Mouse (Mus musculus): ENCODE measurements around the gene Metap1. TPM values are rescaled to one million over a fixed set of nuclear protein-coding genes. Genes with fewer than 3 reads are reported as not detected.

Gene Metap1
- total and polyA plus RNA-seq, 2 experiments from 2014 or later, result 49.8 to 50.7 TPM

DNA sequence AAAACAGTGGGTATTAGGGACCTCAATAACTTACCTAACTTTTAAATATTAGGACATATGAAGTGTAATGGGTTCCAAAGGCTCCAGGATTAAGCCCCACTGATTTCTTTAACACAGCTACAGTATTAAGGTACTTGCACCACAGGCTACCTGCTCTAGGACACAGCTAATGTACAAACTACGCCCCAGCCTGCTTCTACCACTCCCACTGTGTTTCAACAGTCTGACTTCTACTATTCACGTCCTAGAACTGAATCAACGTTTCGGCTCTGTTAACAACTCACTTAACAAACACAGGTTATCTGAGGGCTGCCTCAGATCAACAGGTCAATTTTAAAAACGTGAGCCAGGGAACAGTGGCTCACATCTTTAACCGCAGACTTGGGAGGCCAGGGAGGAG, 25.5 kb downstream of the Metap1 start:
- H3K9ac ChIP-seq (replicated peaks; ENCODE audit: low read length, poor library complexity, severe bottlenecking), result no peak overlapping the region
- ATAC-seq (ENCODE audit: low FRiP score), result no peak
- H3K27ac ChIP-seq (ENCODE audit: low read depth, low read length), result no peak overlapping the region
- peaks cover 47% of the 10 kb centered on the region for H3K36me3 ChIP-seq (ENCODE audit: insufficient read depth, low read length)
- H3K9me3 ChIP-seq (ENCODE audit: low read length), result no peaks in the 10 kb centered on the region
- H3K27me3 ChIP-seq (ENCODE audit: insufficient read depth, low read length), result no peaks in the 10 kb centered on the region
- no peak for DNase-seq (ENCODE audit: low spot score)
- H3K4me1 ChIP-seq (ENCODE audit: insufficient read depth, low read length), result no peaks in the 10 kb centered on the region
- WGBS, result 92% methylated on average over 6 of the region's 6 CpGs
- no peak for TF ChIP-seq CTCF (IDR thresholded peaks at IDR 0.05)
- no peak overlapping the region for H3K4me2 ChIP-seq (ENCODE audit: low read depth, low read length, poor library complexity, severe bottlenecking)
- H3K4me3 ChIP-seq (ENCODE audit: low read depth, low read length), result no peak overlapping the region

DNA sequence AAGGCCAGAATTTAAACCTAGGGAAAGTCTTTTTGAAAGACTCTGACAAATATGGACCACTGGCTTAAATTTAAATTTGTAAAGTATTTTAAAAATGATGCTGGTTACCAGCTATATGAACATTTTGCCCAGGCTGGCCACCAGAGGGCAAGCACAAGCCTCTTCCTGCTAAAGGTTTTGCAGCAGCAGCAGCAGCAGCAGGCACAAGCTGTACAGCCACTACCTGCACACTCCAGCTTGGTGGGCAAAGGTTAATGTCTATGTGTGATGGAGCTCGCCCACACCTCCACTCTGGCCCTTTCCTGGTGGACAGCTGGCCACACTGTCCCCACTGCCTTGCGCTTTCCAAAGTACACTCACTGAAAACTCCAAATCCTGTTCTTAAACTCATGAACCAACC, 26.2 kb downstream of the Metap1 start:
- no peaks in the 10 kb centered on the region for H3K27me3 ChIP-seq (ENCODE audit: insufficient read depth, low read length)
- no peak overlapping the region for H3K4me3 ChIP-seq (ENCODE audit: low read depth, low read length)
- 83% methylated on average over 2 of the region's 2 CpGs for WGBS
- peaks cover 43% of the 10 kb centered on the region for H3K36me3 ChIP-seq (ENCODE audit: insufficient read depth, low read length)
- H3K4me1 ChIP-seq (ENCODE audit: insufficient read depth, low read length), result no peaks in the 10 kb centered on the region
- DNase-seq (ENCODE audit: low spot score) (peak; percentile 75), ATAC-seq (ENCODE audit: low FRiP score) (peak; percentile 59; the same call in 1 of the 2 replicates)
- peak; percentile 88 for TF ChIP-seq CTCF (IDR thresholded peaks at IDR 0.05)
- H3K4me2 ChIP-seq (ENCODE audit: low read depth, low read length, poor library complexity, severe bottlenecking), result no peak overlapping the region
- H3K27ac ChIP-seq (ENCODE audit: low read depth, low read length), result no peak overlapping the region
- no peak overlapping the region for H3K9ac ChIP-seq (replicated peaks; ENCODE audit: low read length, poor library complexity, severe bottlenecking)
- no peaks in the 10 kb centered on the region for H3K9me3 ChIP-seq (ENCODE audit: low read length)

DNA sequence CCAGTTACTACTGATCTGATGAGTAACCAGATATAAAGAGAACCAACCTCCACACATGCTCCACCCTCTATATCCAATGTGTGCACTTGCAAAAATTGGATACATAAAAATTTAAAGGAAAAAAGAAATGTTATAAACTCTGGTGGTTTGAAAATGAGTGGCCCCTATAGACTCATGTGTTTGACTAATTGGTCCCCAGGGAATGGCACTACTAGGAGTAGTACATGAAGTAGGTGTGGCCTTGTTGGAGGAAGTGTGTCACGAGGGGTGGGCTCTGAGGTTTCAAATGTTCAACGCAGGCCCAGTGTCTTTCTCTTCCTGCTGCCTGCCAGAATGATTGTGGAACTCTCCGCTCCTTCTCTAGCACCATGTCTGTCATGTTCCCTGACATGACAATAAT, 27.5 kb downstream of the Metap1 start:
- Histone ChIP-seq H3K27me3 (ENCODE audit: insufficient read depth, low read length) (no peaks in the 10 kb centered on the region), H3K9me3 (ENCODE audit: low read length) (no peaks in the 10 kb centered on the region), H3K9ac (replicated peaks; ENCODE audit: low read length, poor library complexity, severe bottlenecking) (no peak overlapping the region), H3K36me3 (ENCODE audit: insufficient read depth, low read length) (peaks cover 44% of the 10 kb centered on the region), H3K4me1 (ENCODE audit: insufficient read depth, low read length) (no peaks in the 10 kb centered on the region), H3K4me3 (ENCODE audit: low read depth, low read length) (no peak overlapping the region), H3K4me2 (ENCODE audit: low read depth, low read length, poor library complexity, severe bottlenecking) (no peak overlapping the region), H3K27ac (ENCODE audit: low read depth, low read length) (no peak overlapping the region)
- WGBS, result 79% methylated on average over 3 of the region's 3 CpGs
- TF ChIP-seq CTCF (IDR thresholded peaks at IDR 0.05), result no peak
- DNase-seq (ENCODE audit: low spot score), result no peak
- no peak for ATAC-seq (ENCODE audit: low FRiP score)

DNA sequence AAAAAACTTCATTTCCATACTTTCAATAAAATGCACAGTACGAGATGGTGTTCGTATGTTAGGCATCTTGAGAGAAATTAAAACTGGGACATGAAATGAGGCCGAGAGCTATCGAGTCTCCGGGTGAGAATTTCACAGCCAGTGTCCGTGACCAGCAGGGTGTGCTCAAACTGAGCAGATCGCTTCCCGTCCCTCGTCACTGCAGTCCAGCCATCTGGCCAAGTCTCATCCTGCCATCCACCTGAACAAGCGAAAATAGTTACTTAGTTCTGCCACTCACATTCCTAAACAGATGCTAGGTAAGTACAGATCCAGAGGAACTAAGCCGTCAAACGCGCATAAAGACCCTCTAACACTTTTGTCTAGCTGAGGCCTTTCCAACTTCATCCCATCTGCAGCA, 29.1 kb downstream of the Metap1 start:
- Histone ChIP-seq H3K27me3 (ENCODE audit: insufficient read depth, low read length) (no peaks in the 10 kb centered on the region), H3K4me3 (ENCODE audit: low read depth, low read length) (no peak overlapping the region), H3K9me3 (ENCODE audit: low read length) (no peaks in the 10 kb centered on the region), H3K36me3 (ENCODE audit: insufficient read depth, low read length) (peaks cover 41% of the 10 kb centered on the region), H3K27ac (ENCODE audit: low read depth, low read length) (no peak overlapping the region), H3K4me1 (ENCODE audit: insufficient read depth, low read length) (no peaks in the 10 kb centered on the region), H3K4me2 (ENCODE audit: low read depth, low read length, poor library complexity, severe bottlenecking) (no peak overlapping the region), H3K9ac (replicated peaks; ENCODE audit: low read length, poor library complexity, severe bottlenecking) (no peak overlapping the region)
- no peak for ATAC-seq (ENCODE audit: low FRiP score)
- WGBS, result 77% methylated on average over 13 of the region's 13 CpGs
- TF ChIP-seq CTCF (IDR thresholded peaks at IDR 0.05), result peak; percentile 59
- peak; percentile 37 for DNase-seq (ENCODE audit: low spot score)

DNA sequence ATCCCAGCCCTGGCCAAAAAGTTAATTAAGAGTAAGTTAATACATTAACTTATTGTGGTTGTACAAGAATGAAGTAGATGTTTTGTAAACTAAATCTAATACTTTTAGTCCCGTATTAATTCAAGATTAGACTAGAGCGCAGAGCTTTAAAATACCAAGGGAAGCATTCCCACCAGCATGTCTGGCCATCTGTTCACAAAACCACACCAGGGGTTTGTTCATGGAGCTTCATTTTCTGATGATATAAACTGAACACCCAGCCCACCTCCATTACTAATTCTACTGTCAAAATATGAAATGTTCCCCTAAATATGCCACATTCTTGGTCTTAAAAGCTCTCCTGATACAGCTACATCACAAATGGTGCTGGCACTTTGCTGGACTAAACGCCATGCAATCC, 30.9 kb downstream of the Metap1 start:
- Histone ChIP-seq H3K4me1 (ENCODE audit: insufficient read depth, low read length) (no peaks in the 10 kb centered on the region), H3K4me2 (ENCODE audit: low read depth, low read length, poor library complexity, severe bottlenecking) (no peak overlapping the region), H3K4me3 (ENCODE audit: low read depth, low read length) (no peak overlapping the region), H3K27me3 (ENCODE audit: insufficient read depth, low read length) (no peaks in the 10 kb centered on the region), H3K9ac (replicated peaks; ENCODE audit: low read length, poor library complexity, severe bottlenecking) (no peak overlapping the region), H3K36me3 (ENCODE audit: insufficient read depth, low read length) (peaks cover 44% of the 10 kb centered on the region), H3K27ac (ENCODE audit: low read depth, low read length) (no peak overlapping the region), H3K9me3 (ENCODE audit: low read length) (no peaks in the 10 kb centered on the region)
- DNase-seq (ENCODE audit: low spot score) (no peak), ATAC-seq (ENCODE audit: low FRiP score) (no peak)
- no peak for TF ChIP-seq CTCF (IDR thresholded peaks at IDR 0.05)
- WGBS, result 95% methylated on average over 3 of the region's 3 CpGs

DNA sequence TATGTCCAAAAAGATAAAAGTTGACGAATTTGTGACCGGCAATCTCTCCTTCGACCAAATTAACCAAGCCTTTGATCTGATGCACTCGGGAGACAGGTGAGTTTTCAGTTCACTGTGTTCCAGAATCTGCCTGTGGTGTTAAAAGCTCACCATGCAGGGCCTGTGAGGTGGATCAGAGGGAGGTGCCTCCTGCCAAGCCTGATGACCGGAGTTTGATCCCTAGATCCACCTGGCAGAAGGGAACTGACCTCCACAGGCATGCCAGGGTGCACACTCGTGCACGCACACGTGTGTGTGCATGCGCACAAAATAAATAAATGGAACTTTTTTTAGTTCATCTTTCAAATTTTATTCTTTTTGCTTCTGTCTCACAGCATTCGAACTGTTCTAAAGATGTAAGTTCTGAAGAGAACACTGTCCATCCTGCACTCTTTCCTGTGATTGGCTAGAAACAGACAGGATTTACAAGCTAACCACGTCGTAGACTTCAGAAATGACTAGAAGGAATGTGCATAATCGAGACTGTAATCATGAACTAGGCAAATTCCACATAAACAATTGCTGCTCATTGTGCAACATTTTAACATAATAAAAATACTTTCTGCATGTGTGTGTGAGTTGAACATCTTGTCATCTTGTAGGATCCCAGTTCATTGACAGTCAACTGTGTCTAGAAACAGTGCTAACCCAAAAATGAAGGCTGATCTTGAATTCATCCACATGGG, 34.4 kb downstream of the Metap1 start:
- H3K9me3 ChIP-seq (ENCODE audit: low read length), result no peaks in the 10 kb centered on the region
- H3K9ac ChIP-seq (replicated peaks; ENCODE audit: low read length, poor library complexity, severe bottlenecking), result no peak overlapping the region
- no peak overlapping the region for H3K27ac ChIP-seq (ENCODE audit: low read depth, low read length)
- H3K36me3 ChIP-seq (ENCODE audit: insufficient read depth, low read length), result peaks cover 50% of the 10 kb centered on the region
- H3K4me1 ChIP-seq (ENCODE audit: insufficient read depth, low read length), result no peaks in the 10 kb centered on the region
- WGBS, result 94% methylated on average over 13 of the region's 13 CpGs
- H3K4me3 ChIP-seq (ENCODE audit: low read depth, low read length), result no peak overlapping the region
- no peaks in the 10 kb centered on the region for H3K27me3 ChIP-seq (ENCODE audit: insufficient read depth, low read length)
- no peak for TF ChIP-seq CTCF (IDR thresholded peaks at IDR 0.05)
- no peak for ATAC-seq (ENCODE audit: low FRiP score)
- no peak overlapping the region for H3K4me2 ChIP-seq (ENCODE audit: low read depth, low read length, poor library complexity, severe bottlenecking)
- no peak for DNase-seq (ENCODE audit: low spot score)
